Mouse (Mus musculus): Measurements from ENCODE around the gene Pea15a.
A peak's percentile ranks its signal among the peaks of the same experiment; 100 is the strongest.

Pea15a gene

DNA sequence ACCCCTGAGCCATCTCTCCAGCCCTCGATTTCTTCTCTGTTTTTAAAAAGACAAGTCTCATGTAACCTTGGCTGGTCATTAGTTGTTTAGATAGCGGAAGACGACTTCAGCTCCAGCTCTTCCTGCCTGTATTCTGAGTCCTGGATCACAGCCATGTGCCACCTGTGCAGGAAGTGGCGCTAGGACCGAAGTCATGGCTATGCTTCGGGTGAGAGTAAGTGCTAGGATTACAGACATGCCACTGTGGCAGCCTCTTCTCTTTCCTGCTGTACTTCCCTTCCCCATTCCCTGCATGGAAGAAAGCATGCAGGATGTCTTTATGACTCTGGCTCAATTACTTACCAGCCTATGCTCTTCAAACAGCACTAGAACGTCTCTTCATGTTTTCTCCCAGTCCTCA lies 27.5 kb downstream of the Pea15a start:
- DNase-seq (ENCODE audit: low spot score in 2 of 2) = no peak

DNA sequence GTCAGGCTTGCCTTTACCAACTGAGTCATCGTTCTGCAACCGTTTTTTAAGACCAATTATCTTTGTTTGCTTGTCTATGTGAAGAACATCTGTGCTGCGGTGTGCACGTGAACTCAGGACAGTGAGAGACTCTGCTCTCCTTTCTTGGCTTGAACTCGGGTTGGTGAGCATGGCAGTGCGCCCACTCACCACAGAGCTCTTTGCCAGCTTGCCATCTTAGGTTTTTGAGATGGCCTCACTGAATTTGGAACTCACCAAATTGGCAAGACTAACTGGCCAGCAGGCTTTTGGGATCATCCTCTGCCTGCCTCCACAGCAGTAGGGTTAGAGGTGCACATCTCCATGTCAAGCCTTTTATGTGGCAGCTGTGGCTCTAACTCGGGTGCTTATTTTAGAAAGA lies 28.8 kb downstream of the Pea15a start:
- DNase-seq (ENCODE audit: low spot score in 2 of 2) = no peak

DNA sequence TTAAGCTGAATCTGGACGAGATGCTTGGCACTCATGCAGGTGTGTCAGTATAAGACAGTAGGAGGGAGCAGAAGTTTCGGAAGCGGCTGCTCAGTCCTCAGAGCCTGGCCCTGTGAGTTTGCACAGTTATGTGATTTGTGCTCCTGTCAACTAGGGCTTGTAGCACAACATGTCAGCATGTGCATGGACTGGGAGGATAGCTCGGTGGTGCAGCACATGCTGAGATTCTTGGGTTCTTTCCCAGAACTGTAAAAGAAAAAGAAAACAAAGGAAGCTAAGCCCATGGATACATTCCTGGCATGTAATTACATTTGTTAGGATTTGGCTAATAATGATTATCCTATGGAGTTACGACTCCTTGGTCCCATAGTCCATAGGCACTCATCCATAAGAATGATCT lies 33.4 kb downstream of the Pea15a start:
- no peak for DNase-seq (ENCODE audit: low spot score in 2 of 2)

- no peak for DNase-seq (ENCODE audit: low spot score in 2 of 2)
Measured at GRCm38 (mm10) chr1:172172381-172172780, 34.2 kb downstream of the Pea15a start.

DNA sequence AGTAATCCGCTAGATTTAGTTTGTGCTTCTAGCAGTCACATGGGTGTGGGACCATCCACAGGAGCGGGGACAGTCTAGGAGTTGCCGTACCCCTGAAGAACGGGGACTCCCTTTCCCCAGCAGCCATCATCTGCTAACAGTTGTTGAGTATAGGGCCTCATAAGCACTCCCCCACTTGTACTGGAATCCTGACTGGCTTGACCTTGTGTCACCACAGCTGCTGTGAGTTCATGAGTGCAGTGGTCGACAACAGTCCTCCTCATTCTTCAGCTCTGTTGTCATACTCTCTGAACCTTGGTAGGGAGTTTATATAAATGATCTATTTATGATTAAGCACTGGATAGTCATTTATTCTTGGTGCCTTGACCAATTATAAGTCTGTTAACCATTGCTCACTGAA lies 36.8 kb downstream of the Pea15a start:
- no peak for DNase-seq (ENCODE audit: low spot score in 2 of 2)

DNA sequence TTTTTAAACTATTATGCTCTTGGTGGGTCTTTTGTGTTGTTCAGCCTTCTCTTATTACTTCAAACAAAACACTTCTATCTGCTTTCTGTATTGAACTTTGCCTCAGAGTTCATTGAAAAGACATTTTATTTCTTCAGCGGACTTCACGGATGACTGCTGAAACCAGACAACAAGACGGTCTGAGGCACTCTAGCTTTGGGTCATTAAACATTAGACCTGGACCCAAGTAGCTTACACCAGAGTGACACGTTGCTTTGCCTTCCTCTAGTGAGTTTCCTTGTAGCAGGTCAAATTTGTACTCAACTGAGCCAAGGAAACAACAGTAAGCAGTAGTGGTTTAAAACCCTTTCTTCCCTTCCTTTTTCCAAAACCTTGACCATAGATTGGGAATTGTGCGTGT lies 38.7 kb downstream of the Pea15a start:
- no peak for DNase-seq (ENCODE audit: low spot score in 2 of 2)

DNA sequence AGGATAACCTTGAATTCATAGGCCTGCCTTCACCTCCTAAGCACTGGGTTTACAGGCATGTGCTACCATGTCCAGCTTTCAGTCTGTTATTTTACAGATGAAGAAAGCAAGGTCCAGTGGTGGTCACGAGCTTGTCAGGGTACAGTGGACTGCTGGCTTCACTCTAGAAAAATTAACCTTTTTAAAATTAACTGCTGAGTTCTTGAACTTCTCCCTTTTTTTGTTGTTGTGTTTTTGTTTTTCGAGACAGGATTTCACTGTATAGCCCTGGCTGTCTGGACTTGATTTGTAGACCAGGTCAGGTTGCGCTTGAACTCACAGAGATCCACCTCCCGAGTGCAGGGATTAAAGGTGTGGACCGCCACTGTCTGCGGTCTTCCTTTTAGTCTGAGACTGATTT lies 43.6 kb downstream of the Pea15a start:
- DNase-seq (ENCODE audit: low spot score in 2 of 2) = no peak

DNA sequence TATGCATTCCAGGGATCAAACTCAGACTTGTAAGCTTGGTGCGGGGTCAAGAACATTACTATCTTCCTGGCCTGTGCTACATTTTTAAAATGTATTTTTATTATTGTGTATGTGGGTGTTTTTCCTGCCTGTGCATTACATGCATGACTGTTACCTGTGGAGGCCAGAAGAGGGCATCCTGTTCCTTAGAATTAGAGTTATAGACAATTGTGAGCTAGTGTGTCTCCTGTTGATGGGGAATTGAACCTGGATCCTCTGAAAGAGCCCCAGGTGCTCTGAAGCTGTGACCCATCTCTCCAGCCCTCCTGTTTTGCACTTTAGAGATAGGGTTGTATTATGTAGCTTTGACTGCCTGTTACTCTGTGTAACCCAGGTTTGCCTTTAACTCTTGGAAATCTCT lies 44.6 kb downstream of the Pea15a start:
- peak in 1 of 2 experiments; percentile 46 for DNase-seq (ENCODE audit: low spot score in 2 of 2)

GRCm38 (mm10) chr1:172160508-172160907 lies 46.1 kb downstream of the Pea15a start:
- no peak for DNase-seq (ENCODE audit: low spot score in 2 of 2)

DNA sequence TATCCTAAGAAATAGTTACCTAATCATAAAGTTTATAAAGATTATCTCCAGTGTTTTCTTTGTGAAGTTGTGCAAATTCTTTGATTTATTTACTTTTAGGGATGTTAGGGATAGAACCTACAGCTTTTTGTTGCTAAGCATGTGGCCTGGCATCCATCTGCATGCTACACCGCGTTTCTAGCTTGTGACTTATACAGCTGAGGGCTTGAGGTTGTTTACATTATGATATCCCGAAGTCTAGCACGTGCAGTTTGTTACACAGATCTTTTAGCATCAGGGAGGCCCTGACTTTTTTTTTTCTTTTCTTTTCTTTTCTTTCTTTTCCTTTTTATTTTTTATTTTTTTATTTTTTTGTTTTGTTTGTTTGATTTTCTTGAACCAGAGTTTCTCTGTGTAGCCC lies 46.6 kb downstream of the Pea15a start:
- DNase-seq (ENCODE audit: low spot score in 2 of 2) = no peak

DNA sequence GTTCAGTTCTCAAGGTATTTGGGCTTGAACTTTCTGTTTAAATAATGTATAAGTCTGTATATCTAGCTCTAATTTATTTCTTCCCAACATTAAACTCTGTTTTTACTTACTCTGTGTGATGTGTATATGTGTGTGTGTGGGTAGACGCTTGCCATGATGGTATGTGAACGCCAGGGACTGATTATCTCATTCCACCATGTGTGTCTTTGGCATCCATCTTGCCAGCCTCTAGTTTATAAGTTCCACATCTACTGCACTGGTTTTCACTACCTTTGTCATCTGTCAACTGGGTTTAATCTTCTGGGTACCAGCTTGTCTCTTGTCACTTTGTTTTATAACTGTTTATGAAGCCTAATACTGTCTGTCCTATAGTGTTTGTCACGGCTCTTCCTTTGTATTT lies 51.1 kb downstream of the Pea15a start:
- DNase-seq (ENCODE audit: low spot score in 2 of 2) = no peak

- no peak for DNase-seq (ENCODE audit: low spot score in 2 of 2)
Measured at GRCm38 (mm10) chr1:172154536-172154935, 52.1 kb downstream of the Pea15a start.

- DNase-seq (ENCODE audit: low spot score in 2 of 2) = no peak
Measured at GRCm38 (mm10) chr1:172148955-172149815, 57.4 kb downstream of the Pea15a start.

- peak; percentile 14 to 40 for DNase-seq (ENCODE audit: low spot score in 2 of 2)
Measured at GRCm38 (mm10) chr1:172148279-172148954, 58.2 kb downstream of the Pea15a start.

DNA sequence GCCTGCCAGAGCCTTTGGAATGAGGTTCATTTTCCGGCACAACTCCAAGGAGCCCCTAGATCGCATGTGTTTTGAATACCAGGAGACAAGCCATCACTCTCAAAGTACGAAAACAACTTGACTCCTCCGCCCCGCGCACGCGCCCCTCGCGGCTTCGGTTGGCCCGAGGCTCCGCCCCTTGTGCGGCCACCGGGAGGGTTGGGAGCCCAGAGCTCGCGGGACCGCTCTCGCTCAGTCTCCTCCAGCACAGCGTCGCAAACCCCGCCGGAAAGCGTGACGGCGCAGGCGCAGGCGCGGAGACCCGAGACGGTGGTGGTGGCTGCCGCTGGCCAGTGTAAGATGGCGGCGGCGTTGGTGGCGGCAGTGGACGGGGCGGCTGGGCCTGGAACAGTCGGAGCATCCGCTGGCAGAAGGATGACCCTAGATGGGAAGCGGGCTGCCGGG lies 58.7 kb downstream of the Pea15a start, which contains the start of gene Dcaf8:
Dcaf8 (plus strand) TSS at position 250 of the 444 bp plus-strand sequence.
- peak; percentile 96 to 97 for DNase-seq (ENCODE audit: low spot score in 2 of 2)
